Mouse (Mus musculus) hindbrain, embryonic 12.5 days (tissue): ENCODE measurements around the gene Impdh1. TPM values are rescaled to one million over a fixed set of nuclear protein-coding genes. Genes with fewer than 3 reads are reported as not detected.
A peak's percentile ranks its signal among the peaks of the same experiment; 100 is the strongest.
"Not testable (repeated sequence)": the region's sequence is repeated elsewhere in the genome, so short reads cannot be mapped to it uniquely, and the experiment has no call there.

Source experiments
- ATAC-seq: fragments of 200-750 bp; cut with Nextera tagmentation; 2 replicates; pipeline ENCODE4 v1.8.0; 2017; ENCODE audit warnings: moderate TSS enrichment; ENCODE audit not compliant: low FRiP score
- H3K27ac ChIP-seq: fragments of 300-500 bp; sonication (generic); 2 replicates; pipeline ENCODE4 v1.5.1; 2016; ENCODE audit warnings: mild to moderate bottlenecking
- H3K27me3 ChIP-seq: fragments of 300-500 bp; sonication (generic); 2 replicates; pipeline ENCODE4 v1.6.1; 2016; ENCODE audit warnings: mild to moderate bottlenecking
- H3K36me3 ChIP-seq: fragments of 300-500 bp; sonication (generic); 2 replicates; pipeline ENCODE4 v1.6.1; 2016; ENCODE audit warnings: mild to moderate bottlenecking
- H3K4me1 ChIP-seq: fragments of 300-500 bp; sonication (generic); 2 replicates; pipeline ENCODE4 v1.6.1; 2016
- H3K4me2 ChIP-seq: fragments of 300-500 bp; sonication (generic); replicated peaks from 2 replicates; pipeline ENCODE4 v1.6.1; 2016; ENCODE audit warnings: mild to moderate bottlenecking
- H3K4me3 ChIP-seq: fragments of 300-500 bp; sonication (generic); 2 replicates; pipeline ENCODE4 v1.5.1; 2016; ENCODE audit warnings: mild to moderate bottlenecking
- H3K9ac ChIP-seq: fragments of 300-500 bp; sonication (generic); 2 replicates; pipeline ENCODE4 v1.6.1; 2016; ENCODE audit warnings: mild to moderate bottlenecking, moderate library complexity
- H3K9me3 ChIP-seq: fragments of 300-500 bp; sonication (generic); replicated peaks from 2 replicates; pipeline ENCODE4 v1.6.1; 2016; ENCODE audit warnings: mild to moderate bottlenecking
- WGBS: fragments of 180-500 bp; shearing (Covaris S2); methylation state at CpG from one replicate; pipeline ENCODE4 v1.1.7; 2016; 5-methylcytosine and 5-hydroxymethylcytosine counted together
- microRNA-seq: library from miRNA; unstranded; fragments of <30 nt; microRNA quantifications from one replicate; pipeline ENCODE4, GENCODE M21; 2017
- polyA plus RNA-seq: library from polyadenylated mRNA; unstranded; fragments of >200 nt; fragmentation: Nextera tagmentation; extraction: Ambion mirVana; gene quantifications from 2 replicates; pipeline ENCODE4 v1.2.1, GENCODE M21; 2016

Impdh1 gene
- polyA plus RNA-seq, 1 experiment from 2014 or later: 49.9 TPM

DNA sequence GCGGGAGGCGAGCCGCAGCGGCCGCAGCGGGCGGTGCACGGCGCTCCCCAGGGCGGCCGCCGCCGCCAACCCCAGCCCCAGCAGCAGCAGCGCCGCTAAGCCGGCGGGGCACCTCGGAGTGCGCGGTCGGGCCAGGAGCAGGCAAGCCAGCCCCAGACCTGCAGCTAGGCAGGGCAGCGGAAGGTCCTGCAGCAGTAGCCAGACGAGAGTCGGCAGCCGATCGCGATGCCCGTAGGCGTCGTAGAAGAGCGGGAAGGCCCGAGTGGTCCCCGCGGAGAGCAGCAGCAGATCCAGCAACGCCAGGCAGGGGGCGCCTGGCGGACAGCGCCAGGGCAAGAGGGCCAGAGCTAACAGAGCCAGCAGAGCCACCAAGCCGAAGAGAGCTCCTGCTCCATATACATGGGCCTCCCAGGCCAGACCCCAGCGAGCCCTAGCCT is 45.2 kb downstream of the Impdh1 start:
- under 1% methylated on average over 40 of the region's 40 CpGs for WGBS
- Histone ChIP-seq H3K4me3 (peak overlapping the region; percentile 51), H3K27ac (no peak overlapping the region), H3K4me2 (peak overlapping the region; percentile 99), H3K9me3 (no peaks in the 10 kb centered on the region), H3K4me1 (peaks cover 23% of the 10 kb centered on the region), H3K36me3 (no peaks in the 10 kb centered on the region), H3K27me3 (peaks cover 80% of the 10 kb centered on the region), H3K9ac (peak overlapping the region; percentile 69)
- peak; percentile 75 for ATAC-seq

- peak overlapping the region; percentile 51 for H3K4me3 ChIP-seq
- peak overlapping the region; percentile 69 for H3K9ac ChIP-seq
- no peaks in the 10 kb centered on the region for H3K9me3 ChIP-seq
- under 1% methylated on average over 57 of the region's 63 CpGs for WGBS
- H3K36me3 ChIP-seq: no peaks in the 10 kb centered on the region
- no peak overlapping the region for H3K27ac ChIP-seq
- peak; percentile 65 for ATAC-seq
- peaks cover 76% of the 10 kb centered on the region for H3K27me3 ChIP-seq
- H3K4me2 ChIP-seq: peak overlapping the region; percentile 99
- H3K4me1 ChIP-seq: peaks cover 23% of the 10 kb centered on the region
Observed at GRCm38 (mm10) chr6:29170063-29170921, 45.9 kb downstream of the Impdh1 start.

GRCm38 (mm10) chr6:29169675-29170062 is 46.5 kb downstream of the Impdh1 start:
- peaks cover 23% of the 10 kb centered on the region for H3K4me1 ChIP-seq
- no peak overlapping the region for H3K27ac ChIP-seq
- H3K9ac ChIP-seq: peak overlapping the region; percentile 69; the same call in 1 of the 2 replicates
- no peak for ATAC-seq
- peak overlapping the region; percentile 99 for H3K4me2 ChIP-seq
- H3K36me3 ChIP-seq: no peaks in the 10 kb centered on the region
- H3K4me3 ChIP-seq: peak overlapping the region; percentile 51
- WGBS: 2% methylated on average over 12 of the region's 12 CpGs
- H3K9me3 ChIP-seq: no peaks in the 10 kb centered on the region
- peaks cover 74% of the 10 kb centered on the region for H3K27me3 ChIP-seq

GRCm38 (mm10) chr6:29168871-29169270 is 47.3 kb downstream of the Impdh1 start:
- Histone ChIP-seq H3K27me3 (peaks cover 70% of the 10 kb centered on the region), H3K4me3 (no peak overlapping the region), H3K27ac (no peak overlapping the region), H3K4me1 (peaks cover 26% of the 10 kb centered on the region), H3K36me3 (no peaks in the 10 kb centered on the region), H3K9me3 (no peaks in the 10 kb centered on the region), H3K9ac (no peak overlapping the region), H3K4me2 (no peak overlapping the region)
- ATAC-seq: no peak
- 44% methylated on average over 2 of the region's 2 CpGs for WGBS

GRCm38 (mm10) chr6:29166196-29166595 is 50.0 kb downstream of the Impdh1 start:
- no peak overlapping the region for H3K4me2 ChIP-seq
- H3K36me3 ChIP-seq: no peaks in the 10 kb centered on the region
- H3K4me1 ChIP-seq: peaks cover 31% of the 10 kb centered on the region
- 7% methylated on average over 1 of the region's 1 CpGs for WGBS
- no peaks in the 10 kb centered on the region for H3K9me3 ChIP-seq
- H3K27ac ChIP-seq: no peak overlapping the region
- peaks cover 45% of the 10 kb centered on the region for H3K27me3 ChIP-seq
- no peak overlapping the region for H3K9ac ChIP-seq
- ATAC-seq: peak; percentile 43; the same call in 1 of the 2 replicates
- no peak overlapping the region for H3K4me3 ChIP-seq

GRCm38 (mm10) chr6:29164314-29165244 is 51.6 kb downstream of the Impdh1 start, which contains the start of gene Rbm28:
Rbm28 (minus strand) TSS chr6:29165006.
- Histone ChIP-seq H3K36me3 (0 out of 2 replicates have a peak, but pooled peaks cover 6% of the 10 kb centered on the region), H3K4me1 (peaks cover 15% of the 10 kb centered on the region), H3K4me3 (peak within 1 kb of the TSS; percentile 85), H3K27ac (no peak within 1 kb of the TSS), H3K9me3 (no peaks in the 10 kb centered on the region), H3K4me2 (peak within 1 kb of the TSS; percentile 89), H3K9ac (peak within 1 kb of the TSS; percentile 89), H3K27me3 (peaks cover 30% of the 10 kb centered on the region)
- 8% methylated on average over 42 of the region's 42 CpGs for WGBS
- peak; percentile 81 for ATAC-seq

GRCm38 (mm10) chr6:29161291-29161690 is 54.9 kb downstream of the Impdh1 start:
- H3K4me3 ChIP-seq, H3K27me3 ChIP-seq, H3K9me3 ChIP-seq, H3K4me2 ChIP-seq, H3K9ac ChIP-seq, ATAC-seq, H3K27ac ChIP-seq: not testable (repeated sequence)
- peaks cover 11% of the 10 kb centered on the region for H3K4me1 ChIP-seq
- 97% methylated on average over 5 of the region's 5 CpGs for WGBS
- H3K36me3 ChIP-seq: peaks cover 38% of the 10 kb centered on the region

- H3K4me2 ChIP-seq: no peak overlapping the region
- H3K4me3 ChIP-seq: no peak overlapping the region
- H3K9ac ChIP-seq: no peak overlapping the region
- H3K36me3 ChIP-seq: peaks cover 43% of the 10 kb centered on the region
- 82% methylated on average over 2 of the region's 2 CpGs for WGBS
- H3K27me3 ChIP-seq: 0 out of 2 replicates have a peak, but pooled peaks cover 4% of the 10 kb centered on the region
- no peak for ATAC-seq
- H3K27ac ChIP-seq: no peak overlapping the region
- H3K9me3 ChIP-seq: no peaks in the 10 kb centered on the region
- H3K4me1 ChIP-seq: peaks cover 11% of the 10 kb centered on the region
Observed at GRCm38 (mm10) chr6:29160786-29161185, 55.4 kb downstream of the Impdh1 start.

- Histone ChIP-seq H3K36me3 (peaks cover 79% of the 10 kb centered on the region), H3K4me2 (no peak overlapping the region), H3K9me3 (no peaks in the 10 kb centered on the region), H3K4me3 (no peak overlapping the region), H3K27me3 (no peaks in the 10 kb centered on the region), H3K4me1 (no peaks in the 10 kb centered on the region), H3K27ac (no peak overlapping the region), H3K9ac (no peak overlapping the region)
- no peak for ATAC-seq
- WGBS: 94% methylated on average over 5 of the region's 5 CpGs
Observed at GRCm38 (mm10) chr6:29156326-29156725, 59.8 kb downstream of the Impdh1 start.

Small RNAs within 50 kb of the gene (microRNA-seq; reads per million reads assigned to microRNA genes)
- gene Gm24303: not detected

Other genes with a start within 250 kb of the Impdh1 start
- gene Lep, start 156.1 kb downstream of the Impdh1 start, polyA plus RNA-seq: not detected in 2 replicates
- gene Rbm28, start 51.4 kb downstream of the Impdh1 start, polyA plus RNA-seq: 57.7 and 61.0 TPM in 2 replicates
- gene Prrt4, start 36.8 kb downstream of the Impdh1 start, polyA plus RNA-seq: 2.4 and 2.6 TPM in 2 replicates
- gene Hilpda, start 56.1 kb upstream of the Impdh1 start, polyA plus RNA-seq: 31.8 and 32.1 TPM in 2 replicates
- gene Fam71f2, start 63.2 kb upstream of the Impdh1 start, polyA plus RNA-seq: 0.65 and 0.72 TPM in 2 replicates
- 0.27 TPM in 1 of 2 replicates, not detected in the other for gene Fam71f1, start 102.8 kb upstream of the Impdh1 start, polyA plus RNA-seq
- 261 and 265 TPM in 2 replicates for gene Calu, start 131.7 kb upstream of the Impdh1 start, polyA plus RNA-seq
- 0.25 and 0.38 TPM in 2 replicates for gene Opn1sw, start 172.1 kb upstream of the Impdh1 start, polyA plus RNA-seq
- 35.6 and 36.0 TPM in 2 replicates for gene Ccdc136, start 179.9 kb upstream of the Impdh1 start, polyA plus RNA-seq
- 11.8 and 14.5 TPM in 2 replicates for gene Flnc, start 216.9 kb upstream of the Impdh1 start, polyA plus RNA-seq